Mouse (Mus musculus) fibroblast of lung, adult 2 months (primary cell): Measurements from ENCODE around the gene Synpr.

Source experiments
- DNase-seq: peaks from one replicate; pipeline ENCODE4 v3.0.0-alpha.2; 2011; ENCODE audit warnings: low read depth

The Synpr gene

DNA sequence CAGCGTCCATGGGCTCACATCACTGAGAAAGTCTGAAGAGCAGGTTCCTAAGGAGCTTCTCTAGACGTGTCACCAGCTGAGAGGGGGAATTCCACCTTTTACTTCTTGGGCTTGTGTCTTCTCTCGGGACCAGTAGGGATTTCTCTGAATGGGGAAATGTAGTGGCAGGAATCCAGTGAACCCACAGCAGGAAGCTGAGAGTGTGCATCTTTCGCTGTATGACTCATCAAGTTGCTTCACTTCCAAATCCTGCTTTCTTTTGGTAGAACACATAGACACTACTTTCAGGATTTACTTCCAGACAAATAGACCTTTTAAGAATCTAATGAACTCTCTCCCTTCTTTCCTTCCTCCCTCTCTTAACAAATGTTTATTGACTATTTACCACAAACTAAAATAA, 266.6 kb downstream of the Synpr start:
- peak; percentile 59 for DNase-seq

DNA sequence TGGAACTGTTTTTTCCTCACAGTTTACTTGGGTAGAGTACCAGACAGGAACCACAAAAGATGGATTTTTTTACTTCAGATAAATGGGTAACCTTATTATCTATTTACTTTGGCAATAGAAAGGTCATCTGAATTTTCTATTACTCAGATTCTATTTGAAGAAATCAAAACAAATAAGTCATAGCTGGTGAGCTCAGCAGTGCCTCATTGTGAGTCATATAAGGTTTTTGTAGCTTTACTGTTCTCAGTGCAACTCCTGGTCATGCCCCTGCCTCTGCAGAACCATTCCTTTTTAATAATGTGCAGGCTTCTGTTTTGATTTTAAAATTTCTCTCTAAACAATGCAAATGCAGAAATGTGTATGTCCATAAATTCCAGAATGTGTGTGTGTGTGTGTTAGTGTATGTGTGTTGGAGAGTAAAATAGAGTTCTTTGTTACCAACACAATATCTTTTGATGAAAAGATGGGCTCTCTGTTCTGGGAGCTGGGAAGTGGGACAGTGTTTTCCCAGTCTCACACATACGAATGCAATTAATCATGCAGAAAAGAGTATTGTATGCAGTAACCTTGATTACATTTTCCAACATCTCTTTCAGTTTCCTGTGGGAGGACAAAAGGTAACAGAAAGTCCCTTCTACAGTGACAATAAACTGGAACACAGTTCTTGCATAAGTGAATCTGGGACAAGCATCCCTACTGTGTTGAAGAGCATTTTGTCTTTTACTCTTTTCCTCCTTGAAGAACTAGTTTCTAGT, 269.2 kb downstream of the Synpr start:
- DNase-seq: peak; percentile 48

DNA sequence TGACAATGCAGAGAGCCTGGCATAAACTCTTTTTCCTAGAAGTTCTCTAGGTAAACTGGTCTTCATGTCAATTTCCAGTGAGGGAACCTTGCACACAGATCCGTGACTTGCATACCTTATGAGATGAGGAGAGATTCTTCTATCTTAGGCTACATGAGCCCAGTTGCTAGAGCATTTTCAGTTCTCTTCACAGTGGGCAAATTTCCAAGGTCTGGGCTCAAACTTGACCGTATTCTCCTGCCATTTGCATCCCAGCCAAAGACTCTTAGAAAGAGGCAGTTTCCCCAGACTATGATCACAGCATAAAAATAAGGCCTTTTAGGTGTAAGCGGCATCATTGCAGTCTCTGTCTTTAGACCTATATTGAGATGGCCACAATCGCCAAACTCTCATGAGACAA, 270.1 kb downstream of the Synpr start:
- no peak for DNase-seq

DNA sequence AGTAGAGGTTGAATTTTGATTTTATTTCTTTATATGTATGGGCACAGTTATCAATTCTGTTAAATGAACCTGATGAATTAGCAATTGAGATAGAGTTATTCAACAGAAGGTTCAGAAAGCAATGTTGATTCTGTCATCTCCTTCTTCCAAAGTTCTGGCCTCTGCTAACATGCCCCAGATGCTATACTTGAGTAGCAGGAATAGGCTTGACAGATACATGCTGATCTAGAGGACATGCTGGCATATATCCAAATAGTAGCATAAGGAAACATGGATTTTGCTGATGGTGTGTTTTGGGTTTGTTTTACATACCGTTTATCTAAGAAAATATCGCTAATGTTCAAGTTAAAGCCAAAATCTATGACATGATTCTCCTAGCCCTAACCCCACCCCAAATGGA, 273.5 kb downstream of the Synpr start:
- DNase-seq: no peak

DNA sequence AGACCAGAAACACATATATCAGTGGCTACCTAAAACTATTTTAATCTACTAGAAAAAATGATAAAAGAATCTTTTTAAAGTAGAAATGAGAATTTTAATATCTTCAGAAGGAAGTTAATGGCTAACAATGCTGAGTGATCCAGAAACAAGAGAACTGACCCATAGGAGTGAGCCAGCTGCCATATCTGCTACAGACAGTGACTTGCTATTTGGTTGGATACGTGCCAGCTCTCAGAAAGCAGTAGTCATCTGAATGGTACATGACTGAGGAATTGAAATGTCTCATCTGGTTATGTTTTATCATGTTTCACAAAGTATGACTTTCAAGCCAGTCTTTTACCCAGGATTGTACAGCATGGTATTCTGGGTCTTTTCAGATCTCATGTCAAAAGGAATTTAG, 282.7 kb downstream of the Synpr start:
- DNase-seq: no peak

DNA sequence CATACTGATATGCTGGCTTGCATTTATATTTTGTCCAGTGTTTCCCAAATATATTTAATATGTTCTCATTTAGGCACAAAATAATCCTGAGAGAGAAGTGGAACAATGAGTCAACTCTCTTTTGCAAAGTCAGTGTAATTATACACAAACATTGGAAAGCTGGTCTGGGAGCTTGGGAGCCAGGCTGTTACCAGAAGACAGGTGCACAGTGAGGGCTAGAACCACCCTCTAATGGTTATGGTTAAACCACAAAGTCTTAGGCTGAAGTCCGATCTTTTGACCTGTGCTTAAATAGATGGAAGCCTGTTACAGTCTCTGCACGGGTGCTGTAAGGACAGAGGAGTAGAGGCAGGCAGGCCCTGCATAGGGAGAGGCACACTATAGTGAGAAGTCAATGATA, 283.4 kb downstream of the Synpr start:
- DNase-seq: no peak

DNA sequence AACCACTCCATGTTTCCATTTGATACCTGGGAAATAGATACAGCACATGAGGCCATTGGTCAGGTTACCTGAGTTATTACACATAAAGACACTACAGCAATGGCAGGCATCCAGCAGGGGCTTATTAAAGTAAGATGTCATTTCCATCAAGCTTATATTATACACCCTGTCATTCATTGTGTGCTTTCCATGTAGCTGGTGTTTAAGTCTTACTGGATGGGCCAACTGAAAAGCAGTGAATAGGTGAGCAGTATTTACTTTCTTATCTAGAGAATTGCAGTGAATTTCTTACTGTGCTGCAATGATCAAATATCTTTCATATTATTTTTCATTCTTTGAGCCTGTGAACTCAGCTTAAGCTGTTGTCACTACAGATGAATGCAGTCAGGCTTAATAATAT, 287.4 kb downstream of the Synpr start:
- DNase-seq: no peak

DNA sequence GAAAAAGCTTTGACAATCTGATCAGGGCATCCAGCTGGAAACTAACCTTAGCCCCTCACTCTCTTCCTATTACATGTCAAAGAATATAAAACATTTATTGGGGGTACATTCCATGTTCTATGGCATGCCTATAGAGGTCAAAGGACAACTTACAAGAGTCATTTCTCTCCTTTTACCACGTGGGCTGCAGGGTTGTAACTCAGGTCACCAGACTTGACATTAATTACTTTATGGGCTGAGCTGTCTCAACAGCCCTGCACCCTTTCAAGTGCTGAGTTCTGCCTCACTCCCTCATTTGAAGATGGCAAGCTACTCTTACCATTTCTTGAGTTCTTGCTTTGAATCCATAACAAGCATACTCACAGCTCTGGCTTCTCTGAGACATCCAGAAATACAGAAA, 287.9 kb downstream of the Synpr start:
- DNase-seq: no peak

DNA sequence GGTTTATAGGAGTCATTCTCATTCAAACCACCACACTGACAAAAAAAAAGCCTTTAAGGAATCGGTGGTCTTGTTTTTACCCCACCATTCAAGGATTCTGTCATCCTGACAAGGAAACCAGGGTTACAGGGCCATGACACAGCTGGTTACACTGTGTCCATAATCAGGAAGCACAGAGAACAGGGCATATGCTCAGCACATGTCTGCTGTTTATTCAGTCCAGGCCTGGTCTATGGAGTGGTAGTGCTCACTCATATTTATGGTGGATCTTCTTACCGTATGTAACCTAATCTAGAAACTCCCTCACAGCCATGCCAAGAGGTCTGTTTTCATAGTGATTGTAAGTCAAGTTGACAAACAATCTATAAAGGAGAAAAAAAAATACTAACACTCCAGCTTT, 293.5 kb downstream of the Synpr start:
- no peak for DNase-seq

DNA sequence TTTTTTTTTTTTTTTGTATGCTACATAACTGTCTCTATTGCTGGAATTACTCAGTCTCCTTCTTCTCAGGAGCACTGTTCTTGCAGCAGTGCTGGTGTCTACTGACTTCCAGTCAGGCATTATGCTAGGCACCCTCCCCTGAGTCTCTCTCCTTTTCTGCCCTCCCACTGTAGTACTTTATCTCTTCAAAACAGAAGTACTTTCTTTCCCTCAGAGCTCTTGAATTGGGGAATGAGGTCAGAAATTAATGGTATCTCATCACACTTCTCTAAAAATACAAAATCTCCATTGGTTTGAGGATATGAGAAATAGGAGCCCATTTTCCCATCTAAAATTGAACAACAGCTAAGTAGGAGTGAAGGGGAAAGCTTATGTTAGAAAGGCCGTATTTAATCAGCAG, 294.2 kb downstream of the Synpr start:
- DNase-seq: no peak

DNA sequence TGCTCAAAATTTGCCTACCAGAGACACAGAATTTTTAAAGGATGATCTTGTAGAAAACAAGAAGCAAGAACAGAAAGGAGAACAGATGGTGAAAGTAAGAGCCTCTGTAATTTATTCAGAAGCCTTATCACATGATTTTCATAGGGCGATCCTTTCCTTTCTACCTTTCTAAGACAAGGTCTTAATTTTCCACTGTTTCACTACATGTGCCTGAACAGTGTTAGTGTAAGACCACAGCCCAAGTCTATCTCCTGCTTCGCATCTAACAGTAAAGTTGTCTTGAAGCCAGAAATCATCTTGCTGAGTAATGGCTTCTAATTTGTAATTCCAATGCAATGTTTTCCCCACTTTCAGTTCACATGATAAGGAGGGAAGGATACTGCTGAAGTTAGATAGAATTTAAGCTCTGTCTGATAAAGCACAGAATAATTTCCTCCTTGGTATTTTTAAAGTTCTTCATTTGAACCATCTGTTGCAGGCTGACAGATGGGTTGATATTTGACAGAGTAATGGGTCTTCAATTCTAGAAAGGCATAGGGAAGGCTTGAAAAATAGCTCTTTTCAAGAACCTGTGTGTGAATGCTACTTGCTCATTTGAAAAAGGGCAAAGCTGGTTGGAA, 308.9 kb downstream of the Synpr start:
- DNase-seq: no peak

DNA sequence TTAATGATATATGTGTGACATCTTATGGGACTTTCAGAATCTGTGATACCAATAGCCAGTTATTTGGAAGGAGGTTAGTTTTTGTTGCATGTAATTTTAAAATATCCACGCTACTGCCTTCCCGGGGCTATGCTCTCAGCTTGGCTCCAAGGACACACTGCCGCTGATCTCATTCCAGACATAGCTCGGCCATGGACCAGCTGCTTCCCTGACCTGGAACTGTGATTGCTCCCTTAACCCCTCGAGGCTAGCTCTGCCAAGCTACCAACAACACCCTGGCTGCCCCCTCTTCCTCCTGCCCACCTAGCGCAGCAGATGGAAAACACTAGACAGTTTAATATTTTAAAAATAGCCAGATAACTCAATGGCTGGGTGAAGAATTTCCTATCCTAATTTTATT, 311.7 kb downstream of the Synpr start:
- DNase-seq: no peak

DNA sequence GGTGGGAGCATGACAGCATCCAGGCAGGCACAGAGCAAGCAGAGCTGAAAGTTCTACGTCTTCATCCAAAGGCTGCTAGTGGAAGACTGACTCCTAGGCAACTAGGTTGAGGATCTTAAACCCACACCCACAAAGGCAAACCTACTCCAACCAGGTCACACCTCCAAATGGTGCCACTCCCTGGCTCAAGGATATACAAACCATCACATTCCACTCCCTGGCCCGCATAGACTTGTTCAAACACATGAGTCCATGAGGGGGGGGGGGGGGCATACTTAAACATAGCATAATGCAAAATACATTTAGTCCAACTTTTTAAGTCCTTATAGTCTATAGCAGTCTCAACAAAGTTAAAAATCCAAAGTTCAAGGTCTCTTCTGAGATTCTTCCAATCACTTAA, 312.6 kb downstream of the Synpr start:
- no peak for DNase-seq

DNA sequence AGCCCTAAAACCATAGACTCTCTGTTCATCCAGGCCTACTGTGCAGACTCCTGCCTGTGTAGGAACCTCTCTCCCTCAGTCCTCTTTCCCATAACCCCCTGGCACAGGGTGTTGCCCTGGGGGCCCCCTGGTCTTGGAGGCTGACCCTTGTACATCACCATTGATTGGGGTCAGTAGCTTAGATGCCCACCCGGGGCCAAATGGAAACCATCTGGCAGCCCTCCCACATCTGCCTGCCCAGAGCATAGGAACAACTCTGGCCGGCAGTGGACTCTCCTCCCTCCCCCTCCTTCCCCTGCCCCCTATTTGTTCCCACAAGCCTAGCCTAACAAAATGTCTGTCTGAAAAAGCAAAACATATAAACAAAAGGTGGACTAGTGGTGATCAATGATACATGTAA, 336.0 kb downstream of the Synpr start:
- DNase-seq: no peak

DNA sequence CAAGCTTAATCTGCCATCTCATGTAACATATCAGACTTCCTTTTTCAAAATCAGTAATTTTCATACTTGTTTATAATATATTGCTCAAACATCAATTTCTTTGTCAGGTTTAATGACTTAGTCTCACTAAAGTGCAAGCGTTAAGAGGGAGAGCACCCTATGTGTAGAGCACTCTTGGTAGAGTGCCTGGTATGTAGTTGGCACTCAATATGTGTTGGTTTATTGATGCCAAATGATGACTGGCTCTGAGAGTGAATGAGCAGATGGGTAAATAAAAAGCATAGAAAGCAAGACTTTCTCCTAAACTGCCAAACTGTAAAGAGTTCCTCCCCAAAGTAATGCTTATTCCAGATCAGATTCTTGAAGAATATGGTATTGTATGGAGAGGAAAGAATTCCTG, 365.3 kb downstream of the Synpr start:
- DNase-seq: no peak

DNA sequence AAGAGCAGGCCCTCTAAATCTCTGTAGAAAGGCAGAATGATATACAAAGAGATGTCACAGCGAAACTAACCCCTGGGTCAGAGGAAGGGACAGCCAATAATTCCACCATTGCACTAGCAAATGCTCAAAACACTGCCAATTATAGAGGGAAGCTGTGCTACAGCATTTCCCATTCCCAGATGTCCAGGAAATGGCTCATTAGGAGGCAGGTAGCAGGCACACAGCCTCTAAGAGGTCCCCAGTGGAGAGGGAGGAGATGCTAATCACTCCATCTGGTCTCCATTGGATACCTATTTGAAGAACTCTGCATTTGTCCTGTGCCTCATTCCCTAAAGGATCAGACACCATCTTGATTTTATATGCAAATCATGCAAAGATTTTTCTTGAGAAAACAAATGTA, 366.5 kb downstream of the Synpr start:
- no peak for DNase-seq

DNA sequence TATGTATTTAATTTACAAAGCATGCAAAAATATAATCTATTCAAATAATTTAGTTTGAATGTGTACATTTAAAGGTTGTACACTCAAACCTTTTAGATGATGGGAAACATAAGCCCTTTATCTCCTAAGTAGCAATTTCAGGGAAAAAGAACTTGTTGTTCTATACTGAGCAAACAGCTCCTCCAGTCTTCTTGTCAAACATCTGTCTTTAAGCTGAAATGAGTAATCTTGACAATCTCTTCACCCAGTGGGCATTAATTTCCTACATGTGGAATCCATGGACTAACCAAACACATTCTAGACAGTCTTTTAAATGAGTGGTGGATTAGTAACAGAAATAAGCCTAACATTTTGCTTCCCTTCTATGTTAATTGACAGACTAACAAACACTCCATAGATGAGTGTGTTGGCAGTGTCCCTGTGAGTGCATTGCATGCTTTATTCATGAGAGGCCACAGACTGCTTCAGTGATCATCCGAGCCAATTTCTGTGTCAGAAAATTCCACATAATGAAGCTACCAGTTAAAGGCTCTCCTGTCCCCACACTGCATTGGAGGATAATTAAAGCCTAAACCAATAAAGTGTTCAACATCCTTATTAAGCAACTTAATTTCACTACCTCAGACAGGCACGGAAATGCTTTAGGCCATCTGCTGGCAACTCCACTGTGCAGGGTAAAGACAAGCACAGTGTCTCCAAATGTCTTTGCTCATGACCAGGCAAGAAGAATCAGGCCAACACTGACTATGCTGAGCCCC, 367.1 kb downstream of the Synpr start:
- DNase-seq: no peak
